Mouse (Mus musculus) MEL (cell line): ENCODE results near the gene Lsm2.

Experiments used
- EP300 ChIP-seq, 2 experiments: IDR thresholded peaks; 2 replicates each; pipeline ENCODE4 v1.6.1; 2011; ENCODE audit warnings: improper control_type of control experiment in 2 of 2, low read length in 2 of 2, low read depth in 1 of 2, mild to moderate bottlenecking in 1 of 2
- HCFC1 ChIP-seq: IDR thresholded peaks from 2 replicates; pipeline ENCODE4 v1.6.1; 2012; ENCODE audit warnings: low read depth, mild to moderate bottlenecking, inconsistent platforms, low read length, improper control_type of control experiment, moderate library complexity
- MAZ ChIP-seq: IDR thresholded peaks from 2 replicates; pipeline ENCODE4 v1.6.1; 2012; ENCODE audit warnings: low read depth, mild to moderate bottlenecking, inconsistent platforms, low read length, improper control_type of control experiment
- POLR2AphosphoS2 ChIP-seq: IDR thresholded peaks from 2 replicates; pipeline ENCODE4 v1.6.1; 2011; ENCODE audit warnings: low read length, improper control_type of control experiment
- SIN3A ChIP-seq: IDR thresholded peaks from 2 replicates; pipeline ENCODE4 v1.6.1; 2012; ENCODE audit warnings: low read length, improper control_type of control experiment, inconsistent platforms
- TCF12 ChIP-seq: IDR thresholded peaks from 2 replicates; pipeline ENCODE4 v1.6.1; 2014; ENCODE audit warnings: low read depth, mild to moderate bottlenecking, inconsistent platforms, low read length, improper control_type of control experiment, moderate library complexity
- USF2 ChIP-seq, 2 experiments: IDR thresholded peaks; 2 replicates each; pipeline ENCODE4 v1.6.1; 2011 to 2012; ENCODE audit warnings: improper control_type of control experiment in 2 of 2, low read length in 2 of 2, borderline replicate concordance in 1 of 2, inconsistent platforms in 1 of 2, low read depth in 1 of 2, mild to moderate bottlenecking in 1 of 2; ENCODE audit not compliant: insufficient read depth in 1 of 2
- ZKSCAN1 ChIP-seq: IDR thresholded peaks from 2 replicates; pipeline ENCODE4 v1.6.1; 2012; ENCODE audit warnings: low read depth, mild to moderate bottlenecking, inconsistent platforms, low read length, improper control_type of control experiment, moderate library complexity

- TF ChIP-seq TCF12 (no peak), HCFC1 (no peak), MAZ (no peak), POLR2AphosphoS2 (peak; percentile 66), SIN3A (no peak), USF2 (IDR thresholded peaks at IDR 0.05; ENCODE audit: borderline replicate concordance in 1 of 2, insufficient read depth in 1 of 2, low read depth in 1 of 2, low read length in 2 of 2) (no peak), ZKSCAN1 (no peak), EP300 (IDR thresholded peaks at IDR 0.05; ENCODE audit: low read depth in 1 of 2, low read length in 2 of 2) (no peak)
Observed at GRCm38 (mm10) chr17:35016791-35017705, 35.4 kb downstream of the Lsm2 start.
